Mouse (Mus musculus) bone marrow, adult 2 months (tissue): ENCODE data around the gene Zc3h15.

Experiments used
- CTCF ChIP-seq: fragments of 200-500 bp; IDR thresholded peaks from 2 replicates; pipeline ENCODE4 v1.5.1; 2011; ENCODE audit warnings: low read length, control low read depth; ENCODE audit not compliant: control insufficient read depth, insufficient read depth
- POLR2A ChIP-seq: fragments of 200-500 bp; IDR thresholded peaks from 2 replicates; pipeline ENCODE4 v1.6.1; 2011; ENCODE audit warnings: low read depth, mild to moderate bottlenecking, control low read depth, low read length, borderline replicate concordance; ENCODE audit not compliant: control insufficient read depth

GRCm38 (mm10) chr2:83659279-83659678 is 15.0 kb downstream of the Zc3h15 start:
- TF ChIP-seq CTCF (no peak), POLR2A (no peak)
